In genomic region chr2:74740311-74741091, GRCm38 (mm10) we compare ENCODE assay signal across 10 mouse cellular contexts. TPM values are rescaled to one million over a fixed set of nuclear protein-coding genes. Genes with fewer than 3 reads are reported as not detected.
A peak's percentile ranks its signal among the peaks of the same experiment; 100 is the strongest.
DNase-seq lines count a peak whose midpoint lies in the region; ATAC-seq and TF ChIP-seq lines count a peak whose summit lies in the region.
"Had no signal": no experiment of that assay in that cellular context is flagged by ENCODE, and none has a peak within 500 bp of the region (broad histone marks: within the 10 kb centered on the region; RNA-seq: fewer than 3 reads in every experiment).

No protein-coding gene starts in this region.

- H3K36me3 ChIP-seq in kidney, embryonic 14.5 days (ENCODE audit: control insufficient read depth, insufficient read depth, low read length): no peaks in the 10 kb centered on the region; the same call in 1 of the 2 replicates
- no peaks in the 10 kb centered on the region for H3K36me3 ChIP-seq in hindbrain, embryonic 10.5 days
- H3K36me3 ChIP-seq in limb, embryonic 14.5 days (ENCODE audit: control insufficient read depth, insufficient read depth, low read length): no peaks in the 10 kb centered on the region
- no peaks in the 10 kb centered on the region for H3K36me3 ChIP-seq in lung, postnatal 0 days (ENCODE audit: insufficient read depth, low read length)

- no peak for DNase-seq in kidney, adult 8-10 months
- peak; percentile 56 for DNase-seq in hindbrain, embryonic 10.5 days (ENCODE audit: low spot score)
- no peak for DNase-seq in limb, embryonic 14.5 days (ENCODE audit: low spot score)
- DNase-seq in cerebellum, adult 11-12 months: no peak
- no peak for DNase-seq in thymus, postnatal 10 days (ENCODE audit: low spot score in 2 of 2)
- DNase-seq in lung, postnatal 0 days (ENCODE audit: low spot score): no peak

- ATAC-seq in kidney, embryonic 14.5 days (ENCODE audit: low FRiP score, low TSS enrichment): peak; percentile 59
- ATAC-seq in common myeloid progenitor, adult 5-6 weeks (replicated peaks; ENCODE audit: low read depth, poor library complexity, severe bottlenecking): 0 out of 2 replicates have a peak, but pooled peaks have one; percentile 26
- ATAC-seq in limb, embryonic 14.5 days (ENCODE audit: low FRiP score, low read depth): no peak
- ATAC-seq in lung, postnatal 0 days: no peak

- peak overlapping the region; percentile 95 for H3K27ac ChIP-seq in kidney, embryonic 14.5 days (ENCODE audit: low read depth, low read length)
- H3K27ac ChIP-seq in hindbrain, embryonic 10.5 days: peak overlapping the region; percentile 84
- H3K27ac ChIP-seq in limb, embryonic 14.5 days (replicated peaks; ENCODE audit: low read depth, low read length): no peak overlapping the region
- no peak overlapping the region for H3K27ac ChIP-seq in lung, postnatal 0 days (ENCODE audit: low read length)

- H3K27me3 ChIP-seq in kidney, embryonic 14.5 days (ENCODE audit: control insufficient read depth, insufficient read depth, low read length): no peaks in the 10 kb centered on the region
- H3K27me3 ChIP-seq in hindbrain, embryonic 10.5 days (ENCODE audit: insufficient read depth, poor library complexity, severe bottlenecking): peaks cover 100% of the 10 kb centered on the region
- H3K27me3 ChIP-seq in limb, embryonic 14.5 days (ENCODE audit: control insufficient read depth, insufficient read depth, low read length): peaks cover 94% of the 10 kb centered on the region
- peaks cover 90% of the 10 kb centered on the region for H3K27me3 ChIP-seq in lung, postnatal 0 days (replicated peaks; ENCODE audit: insufficient read depth, low read length)

- H3K4me2 ChIP-seq in kidney, embryonic 14.5 days (replicated peaks; ENCODE audit: low read depth, low read length): peak overlapping the region; percentile 74
- peak overlapping the region; percentile 19; the same call in 1 of the 2 replicates for H3K4me2 ChIP-seq in limb, embryonic 14.5 days (replicated peaks; ENCODE audit: low read depth, low read length, severe bottlenecking)
- no peak overlapping the region for H3K4me2 ChIP-seq in lung, postnatal 0 days (replicated peaks; ENCODE audit: low read depth, low read length)

- peak overlapping the region; percentile 72 for H3K9ac ChIP-seq in kidney, embryonic 14.5 days (ENCODE audit: low read depth, low read length)
- H3K9ac ChIP-seq in limb, embryonic 14.5 days (ENCODE audit: low read depth, low read length, severe bottlenecking): no peak overlapping the region; the same call in 1 of the 2 replicates
- H3K9ac ChIP-seq in lung, postnatal 0 days (replicated peaks; ENCODE audit: low read depth): no peak overlapping the region

- TF ChIP-seq CTCF in lung, postnatal 0 days (IDR thresholded peaks at IDR 0.05): no peak

- no peak for TF ChIP-seq EP300 in lung, postnatal 0 days (IDR thresholded peaks at IDR 0.05)

- WGBS in kidney, embryonic 14.5 days: 2% methylated on average over 43 of the region's 43 CpGs
- WGBS in hindbrain, embryonic 10.5 days: under 1% methylated on average over 43 of the region's 43 CpGs
- WGBS in limb, embryonic 14.5 days: 3% methylated on average over 39 of the region's 43 CpGs
- WGBS in lung, postnatal 0 days: 3% methylated on average over 43 of the region's 43 CpGs

- no peaks in the 10 kb centered on the region for H3K9me3 ChIP-seq in kidney, embryonic 14.5 days (ENCODE audit: control insufficient read depth, low read length)
- H3K9me3 ChIP-seq in hindbrain, embryonic 10.5 days: no peaks in the 10 kb centered on the region
- H3K9me3 ChIP-seq in limb, embryonic 14.5 days (ENCODE audit: control insufficient read depth, low read length): no peaks in the 10 kb centered on the region
- no peaks in the 10 kb centered on the region for H3K9me3 ChIP-seq in lung, postnatal 0 days (ENCODE audit: low read length)

- TF ChIP-seq POLR2A in limb, embryonic 14.5 days (IDR thresholded peaks at IDR 0.05; ENCODE audit: borderline replicate concordance, extremely low read depth, insufficient read depth, insufficient read length): no peak

- H3K4me3 ChIP-seq in kidney, embryonic 14.5 days (ENCODE audit: low read length): peak overlapping the region; percentile 34
- H3K4me3 ChIP-seq in hindbrain, embryonic 10.5 days: peak overlapping the region; percentile 45
- H3K4me3 ChIP-seq in limb, embryonic 14.5 days (replicated peaks; ENCODE audit: low read length): peak overlapping the region; percentile 23
- no peak overlapping the region for H3K4me3 ChIP-seq in lung, postnatal 0 days (ENCODE audit: low read depth, low read length)

- peaks cover 52% of the 10 kb centered on the region for H3K4me1 ChIP-seq in kidney, embryonic 14.5 days (ENCODE audit: control insufficient read depth, insufficient read depth, low read length)
- peaks cover 10% of the 10 kb centered on the region for H3K4me1 ChIP-seq in hindbrain, embryonic 10.5 days (replicated peaks)
- H3K4me1 ChIP-seq in limb, embryonic 14.5 days (ENCODE audit: control insufficient read depth, insufficient read depth, low read length): peaks cover 11% of the 10 kb centered on the region; the same call in 1 of the 2 replicates
- H3K4me1 ChIP-seq in lung, postnatal 0 days (ENCODE audit: insufficient read depth, low read depth, low read length): no peaks in the 10 kb centered on the region

RNA-seq across cellular contexts. Expression of gene Gm28230, which starts 14.0 kb away (rescaled TPM):
- 2.3 and 4.0 TPM in 2 replicates for polyA plus RNA-seq in kidney, embryonic 14.5 days (2014; fragmentation: Nextera tagmentation; extraction: Ambion mirVana)
- total RNA-seq in common myeloid progenitor, adult 5-6 weeks (2017): not detected in 2 replicates
- not detected in 2 replicates for polyA plus RNA-seq in hindbrain, embryonic 10.5 days (2016; fragmentation: Nextera tagmentation; extraction: Ambion mirVana)
- polyA plus RNA-seq in limb, embryonic 14.5 days (2012; rRNA removed): 5.0 and 5.9 TPM in 2 replicates
- polyA plus RNA-seq in limb, embryonic 14.5 days (2014; fragmentation: Nextera tagmentation; extraction: Ambion mirVana): 0.18 and 0.21 TPM in 2 replicates
- not detected in 2 replicates for polyA plus RNA-seq in lung, postnatal 0 days (2015; fragmentation: Nextera tagmentation; extraction: Ambion mirVana)
- total RNA-seq: layer of hippocampus, adult 18-20 months; megakaryocyte progenitor cell, adult 5-6 weeks had no signal

RNA-seq across cellular contexts. Expression of gene Hoxd1, which starts 22.3 kb away (rescaled TPM):
- polyA plus RNA-seq in kidney, embryonic 14.5 days (2014; fragmentation: Nextera tagmentation; extraction: Ambion mirVana): 1.8 and 1.9 TPM in 2 replicates
- not detected in 2 replicates for total RNA-seq in common myeloid progenitor, adult 5-6 weeks (2017)
- polyA plus RNA-seq in hindbrain, embryonic 10.5 days (2016; fragmentation: Nextera tagmentation; extraction: Ambion mirVana): 0.14 and 0.60 TPM in 2 replicates
- 0.50 and 0.59 TPM in 2 replicates for polyA plus RNA-seq in limb, embryonic 14.5 days (2012; rRNA removed)
- 0.44 and 0.48 TPM in 2 replicates for polyA plus RNA-seq in limb, embryonic 14.5 days (2014; fragmentation: Nextera tagmentation; extraction: Ambion mirVana)
- not detected in 2 replicates for polyA plus RNA-seq in lung, postnatal 0 days (2015; fragmentation: Nextera tagmentation; extraction: Ambion mirVana)
- total RNA-seq: megakaryocyte progenitor cell, adult 5-6 weeks had no signal

RNA-seq across cellular contexts. Expression of gene Hoxd4, which starts 28.8 kb away (rescaled TPM):
- 6.3 and 18.7 TPM in 2 replicates for polyA plus RNA-seq in kidney, embryonic 14.5 days (2014; fragmentation: Nextera tagmentation; extraction: Ambion mirVana)
- not detected in 2 replicates for total RNA-seq in common myeloid progenitor, adult 5-6 weeks (2017)
- 0.14 and 2.6 TPM in 2 replicates for polyA plus RNA-seq in hindbrain, embryonic 10.5 days (2016; fragmentation: Nextera tagmentation; extraction: Ambion mirVana)
- 14.7 and 17.8 TPM in 2 replicates for polyA plus RNA-seq in limb, embryonic 14.5 days (2012; rRNA removed)
- polyA plus RNA-seq in limb, embryonic 14.5 days (2014; fragmentation: Nextera tagmentation; extraction: Ambion mirVana): 0.63 and 0.73 TPM in 2 replicates
- polyA plus RNA-seq in lung, postnatal 0 days (2015; fragmentation: Nextera tagmentation; extraction: Ambion mirVana): not detected in 2 replicates
- total RNA-seq: layer of hippocampus, adult 18-20 months; megakaryocyte progenitor cell, adult 5-6 weeks had no signal

RNA-seq across cellular contexts. Expression of gene Hoxd3, which starts 28.8 kb away (rescaled TPM):
- polyA plus RNA-seq in kidney, embryonic 14.5 days (2014; fragmentation: Nextera tagmentation; extraction: Ambion mirVana): 12.3 and 12.6 TPM in 2 replicates
- total RNA-seq in common myeloid progenitor, adult 5-6 weeks (2017): not detected in 2 replicates
- 15.5 and 55.9 TPM in 2 replicates for polyA plus RNA-seq in hindbrain, embryonic 10.5 days (2016; fragmentation: Nextera tagmentation; extraction: Ambion mirVana)
- polyA plus RNA-seq in limb, embryonic 14.5 days (2012; rRNA removed): 2.3 and 2.8 TPM in 2 replicates
- 0.59 and 0.95 TPM in 2 replicates for polyA plus RNA-seq in limb, embryonic 14.5 days (2014; fragmentation: Nextera tagmentation; extraction: Ambion mirVana)
- polyA plus RNA-seq in lung, postnatal 0 days (2015; fragmentation: Nextera tagmentation; extraction: Ambion mirVana): not detected in 2 replicates
- total RNA-seq: layer of hippocampus, adult 18-20 months; megakaryocyte progenitor cell, adult 5-6 weeks had no signal

RNA-seq across cellular contexts. Expression of gene Hoxd8, which starts 36.1 kb away (rescaled TPM):
- 45.0 and 45.2 TPM in 2 replicates for polyA plus RNA-seq in kidney, embryonic 14.5 days (2014; fragmentation: Nextera tagmentation; extraction: Ambion mirVana)
- total RNA-seq in common myeloid progenitor, adult 5-6 weeks (2017): not detected in 2 replicates
- not detected in 2 replicates for polyA plus RNA-seq in hindbrain, embryonic 10.5 days (2016; fragmentation: Nextera tagmentation; extraction: Ambion mirVana)
- polyA plus RNA-seq in limb, embryonic 14.5 days (2012; rRNA removed): 12.7 and 13.1 TPM in 2 replicates
- polyA plus RNA-seq in limb, embryonic 14.5 days (2014; fragmentation: Nextera tagmentation; extraction: Ambion mirVana): 11.4 and 12.8 TPM in 2 replicates
- polyA plus RNA-seq in lung, postnatal 0 days (2015; fragmentation: Nextera tagmentation; extraction: Ambion mirVana): 0.44 and 0.50 TPM in 2 replicates
- total RNA-seq: layer of hippocampus, adult 18-20 months; megakaryocyte progenitor cell, adult 5-6 weeks had no signal

Comparison
In these comparisons a context has a peak if more than half of its experiments do, and no peak if none do; other contexts are left out.
1. ATAC-seq: peak in kidney, embryonic 14.5 days (single experiment) and common myeloid progenitor, adult 5-6 weeks (single experiment); none in limb, embryonic 14.5 days (single experiment) and lung, postnatal 0 days (single experiment).
2. H3K27ac ChIP-seq: peak in kidney, embryonic 14.5 days (single experiment) and hindbrain, embryonic 10.5 days (single experiment); none in limb, embryonic 14.5 days (single experiment) and lung, postnatal 0 days (single experiment).